Mouse (Mus musculus) liver, postnatal 0 days (tissue): ENCODE results near the gene Cidec. TPM values are rescaled to one million over a fixed set of nuclear protein-coding genes. Genes with fewer than 3 reads are reported as not detected.
A peak's percentile ranks its signal among the peaks of the same experiment; 100 is the strongest.

Source experiments
- ATAC-seq: fragments of 200-750 bp; cut with Nextera tagmentation; 2 replicates; pipeline ENCODE4 v1.8.0; 2017; ENCODE audit warnings: mild to moderate bottlenecking, moderate library complexity
- DNase-seq: peaks from one replicate; pipeline ENCODE4 v3.0.0-alpha.2; 2016
- H3K27ac ChIP-seq: fragments of 300-500 bp; sonication (generic); 2 replicates; pipeline ENCODE4 v1.5.1; 2014; ENCODE audit warnings: antibody characterized with exemption, moderate library complexity, mild to moderate bottlenecking, low read depth
- H3K27me3 ChIP-seq: fragments of 300-500 bp; sonication (generic); 2 replicates; pipeline ENCODE4 v1.6.1; 2014; ENCODE audit warnings: low read length, control low read depth, mixed read lengths; ENCODE audit not compliant: insufficient read depth
- H3K36me3 ChIP-seq: fragments of 300-500 bp; sonication (generic); replicated peaks from 2 replicates; pipeline ENCODE4 v1.6.1; 2014; ENCODE audit warnings: mild to moderate bottlenecking, control low read depth, low read length, moderate library complexity, mixed read lengths; ENCODE audit not compliant: insufficient read depth
- H3K4me1 ChIP-seq: fragments of 300-500 bp; sonication (generic); 2 replicates; pipeline ENCODE4 v1.6.1; 2014; ENCODE audit warnings: antibody characterized with exemption, mild to moderate bottlenecking, control low read depth; ENCODE audit not compliant: insufficient read depth
- H3K4me2 ChIP-seq: fragments of 300-500 bp; sonication (generic); 2 replicates; pipeline ENCODE4 v1.6.1; 2014; ENCODE audit warnings: low read depth, mild to moderate bottlenecking, low read length, moderate library complexity, mixed read lengths
- H3K4me3 ChIP-seq: fragments of 300-500 bp; sonication (generic); 2 replicates; pipeline ENCODE4 v1.5.1; 2014; ENCODE audit warnings: low read depth, low read length
- H3K9ac ChIP-seq: fragments of 300-500 bp; sonication (generic); replicated peaks from 2 replicates; pipeline ENCODE4 v1.6.1; 2014; ENCODE audit warnings: mild to moderate bottlenecking, moderate library complexity
- H3K9me3 ChIP-seq: fragments of 300-500 bp; sonication (generic); 2 replicates; pipeline ENCODE4 v1.6.1; 2016; ENCODE audit warnings: mild to moderate bottlenecking, control low read depth, low read length, mixed read lengths
- CTCF ChIP-seq: sonication (generic); IDR thresholded peaks from 2 replicates; pipeline ENCODE4 v1.5.1; 2016; ENCODE audit warnings: antibody characterized with exemption, low read depth
- EP300 ChIP-seq: IDR thresholded peaks from 2 replicates; pipeline ENCODE4 v1.6.1; 2016; ENCODE audit warnings: antibody characterized with exemption, low read depth, mild to moderate bottlenecking
- WGBS: fragments of 180-500 bp; shearing (Covaris S2); extraction: QIAGEN DNeasy Blood & Tissue Kit; methylation state at CpG from one replicate; pipeline ENCODE4 v1.1.7; 2014; ENCODE audit not compliant: insufficient replicate concordance; 5-methylcytosine and 5-hydroxymethylcytosine counted together
- polyA plus RNA-seq: library from polyadenylated mRNA; unstranded; fragments of >200 nt; fragmentation: Nextera tagmentation; extraction: Ambion mirVana; gene quantifications from 2 replicates; pipeline ENCODE4 v1.2.1, GENCODE M21; 2015

Cidec gene
- polyA plus RNA-seq, 1 experiment from 2014 or later, result 5.9 TPM

DNA sequence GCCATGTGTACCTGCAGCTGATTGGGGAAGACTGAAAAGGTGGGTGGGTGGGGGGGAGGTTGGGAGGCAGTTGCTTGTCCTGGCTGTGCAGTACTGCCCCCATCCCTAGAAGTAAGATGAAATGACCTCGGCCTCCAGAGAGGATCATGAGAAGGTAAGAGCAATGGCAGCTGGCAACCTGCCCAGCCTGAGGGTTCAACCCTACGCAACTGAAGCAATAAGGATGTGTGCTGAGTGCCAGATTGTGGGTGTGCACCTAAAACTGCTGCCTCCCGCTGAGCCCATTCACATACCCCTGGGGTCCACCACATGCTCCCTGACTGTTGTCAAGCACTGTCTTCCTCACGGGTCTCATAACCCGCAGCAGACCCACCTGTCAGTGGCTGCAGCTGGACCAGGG lies 19.1 kb downstream of the Cidec start:
- ATAC-seq, result no peak
- Histone ChIP-seq H3K4me1 (peaks cover 16% of the 10 kb centered on the region), H3K27me3 (no peaks in the 10 kb centered on the region), H3K9me3 (no peaks in the 10 kb centered on the region), H3K9ac (no peak overlapping the region), H3K4me2 (no peak overlapping the region), H3K36me3 (peaks cover 11% of the 10 kb centered on the region; the same call in 1 of the 2 replicates), H3K27ac (no peak overlapping the region), H3K4me3 (no peak overlapping the region)
- DNase-seq, result peak; percentile 31
- no peak for TF ChIP-seq CTCF
- TF ChIP-seq EP300, result no peak
- WGBS, result 63% methylated on average over 5 of the region's 5 CpGs

GRCm38 (mm10) chr6:113410001-113410400 lies 25.6 kb downstream of the Cidec start:
- DNase-seq (no peak), ATAC-seq (no peak)
- H3K36me3 ChIP-seq, result peaks cover 3% of the 10 kb centered on the region
- no peaks in the 10 kb centered on the region for H3K4me1 ChIP-seq
- no peak overlapping the region for H3K27ac ChIP-seq
- no peak overlapping the region for H3K4me3 ChIP-seq
- no peak overlapping the region for H3K4me2 ChIP-seq
- H3K9ac ChIP-seq, result no peak overlapping the region
- no peaks in the 10 kb centered on the region for H3K27me3 ChIP-seq
- TF ChIP-seq CTCF, result no peak
- no peak for TF ChIP-seq EP300
- no peaks in the 10 kb centered on the region for H3K9me3 ChIP-seq
- 77% methylated on average over 1 of the region's 1 CpGs for WGBS

DNA sequence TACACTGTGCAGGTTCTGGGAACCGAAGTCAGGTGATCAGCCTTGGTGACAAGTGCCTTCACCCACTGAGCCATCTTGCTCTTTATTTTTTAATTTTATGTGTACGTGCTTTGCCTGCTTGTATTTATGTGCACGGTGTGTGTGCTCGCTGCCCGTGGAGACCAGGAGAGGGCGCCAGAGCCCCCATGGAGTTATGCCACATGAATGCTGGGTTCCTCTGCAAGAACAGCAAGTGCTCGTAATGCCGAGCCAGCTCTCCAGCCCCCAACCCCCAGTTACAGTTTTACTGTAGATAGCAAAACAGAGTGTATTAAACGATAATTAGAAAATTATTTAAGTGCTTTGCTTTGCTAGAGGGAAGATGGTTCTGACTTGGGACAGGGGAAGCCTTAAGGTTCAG lies 28.9 kb downstream of the Cidec start:
- peaks cover 3% of the 10 kb centered on the region; the same call in 1 of the 2 replicates for H3K36me3 ChIP-seq
- H3K4me1 ChIP-seq, result no peaks in the 10 kb centered on the region
- no peak overlapping the region for H3K9ac ChIP-seq
- no peak for DNase-seq
- H3K4me2 ChIP-seq, result no peak overlapping the region
- no peak for ATAC-seq
- H3K27me3 ChIP-seq, result no peaks in the 10 kb centered on the region
- TF ChIP-seq CTCF (peak; percentile 47), EP300 (no peak)
- no peak overlapping the region for H3K27ac ChIP-seq
- no peak overlapping the region for H3K4me3 ChIP-seq
- H3K9me3 ChIP-seq, result no peaks in the 10 kb centered on the region
- WGBS, result 82% methylated on average over 9 of the region's 9 CpGs

GRCm38 (mm10) chr6:113405483-113405882 lies 30.1 kb downstream of the Cidec start:
- WGBS, result 79% methylated on average over 6 of the region's 6 CpGs
- Histone ChIP-seq H3K36me3 (peaks cover 3% of the 10 kb centered on the region; the same call in 1 of the 2 replicates), H3K9ac (no peak overlapping the region), H3K27ac (no peak overlapping the region), H3K4me3 (no peak overlapping the region), H3K4me1 (no peaks in the 10 kb centered on the region), H3K27me3 (no peaks in the 10 kb centered on the region), H3K4me2 (no peak overlapping the region), H3K9me3 (no peaks in the 10 kb centered on the region)
- DNase-seq (no peak), ATAC-seq (no peak)
- no peak for TF ChIP-seq EP300
- TF ChIP-seq CTCF, result no peak

DNA sequence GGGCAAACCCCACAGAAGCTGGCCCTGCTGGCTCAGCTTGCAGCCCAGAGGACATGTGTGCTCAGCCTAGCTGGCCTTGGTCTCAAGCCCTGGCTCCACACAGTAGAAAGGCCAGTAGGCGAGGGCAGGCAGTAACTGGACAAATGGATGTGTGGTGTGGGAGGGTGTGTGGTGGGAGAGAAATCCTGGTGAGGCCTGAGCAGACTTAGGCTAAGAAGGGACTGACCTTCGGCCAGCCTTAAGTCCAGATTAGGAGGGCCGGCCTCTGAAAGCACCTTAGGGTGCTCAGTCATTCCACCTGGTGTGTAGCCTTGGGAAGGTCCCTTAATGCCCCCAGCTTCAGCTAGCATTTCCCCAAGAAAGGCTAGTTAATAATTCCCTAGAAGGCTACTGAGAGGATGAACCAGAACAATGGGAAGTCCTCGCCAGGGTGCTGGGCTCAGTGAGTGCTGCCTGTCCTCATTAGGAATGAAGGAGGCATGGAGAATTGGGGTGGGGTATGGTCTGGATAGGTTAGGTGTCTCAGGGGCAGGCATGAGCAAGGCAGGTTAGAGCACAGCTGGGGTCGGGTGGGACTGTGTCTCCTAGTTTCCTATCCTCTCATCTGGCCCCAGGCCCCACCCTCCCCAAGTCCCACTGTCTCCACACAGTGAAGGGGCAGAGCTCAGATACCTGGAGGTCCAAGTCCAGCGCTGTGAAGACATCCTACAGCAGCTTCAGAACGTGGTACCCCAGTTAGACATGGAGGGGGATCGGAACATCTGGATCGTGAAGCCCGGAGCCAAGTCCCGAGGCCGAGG lies 30.7 kb downstream of the Cidec start:
- no peak for TF ChIP-seq EP300
- no peak for TF ChIP-seq CTCF
- DNase-seq, result no peak
- 71% methylated on average over 12 of the region's 12 CpGs for WGBS
- H3K27me3 ChIP-seq, result no peaks in the 10 kb centered on the region
- H3K36me3 ChIP-seq, result peaks cover 3% of the 10 kb centered on the region; the same call in 1 of the 2 replicates
- no peaks in the 10 kb centered on the region for H3K4me1 ChIP-seq
- H3K4me2 ChIP-seq, result no peak overlapping the region
- no peak overlapping the region for H3K4me3 ChIP-seq
- H3K9me3 ChIP-seq, result no peaks in the 10 kb centered on the region
- no peak for ATAC-seq
- H3K9ac ChIP-seq, result no peak overlapping the region
- H3K27ac ChIP-seq, result no peak overlapping the region

DNA sequence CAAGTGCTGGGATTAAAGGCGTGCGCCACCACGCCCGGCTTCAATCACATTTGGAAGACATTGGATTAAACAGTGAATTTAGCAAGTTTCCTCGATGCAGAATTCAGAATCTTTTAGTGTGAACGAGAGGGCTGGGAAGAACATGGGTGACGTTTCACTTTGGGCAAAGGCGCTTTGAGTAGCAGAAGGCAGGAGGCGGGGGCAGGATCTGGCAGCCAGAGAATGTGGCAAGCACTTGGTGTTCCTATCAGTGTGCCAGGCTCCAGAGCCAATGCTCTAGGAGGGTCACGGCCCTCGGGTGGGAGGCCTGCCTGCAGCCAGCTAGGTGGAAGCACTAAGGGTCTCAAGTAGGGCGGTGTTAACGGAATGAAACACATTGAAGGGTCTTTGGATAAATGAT lies 33.5 kb downstream of the Cidec start:
- Histone ChIP-seq H3K4me1 (no peaks in the 10 kb centered on the region), H3K9me3 (no peaks in the 10 kb centered on the region), H3K36me3 (0 out of 2 replicates have a peak, but pooled peaks cover 3% of the 10 kb centered on the region), H3K4me3 (no peak overlapping the region), H3K4me2 (no peak overlapping the region), H3K27ac (no peak overlapping the region), H3K9ac (no peak overlapping the region), H3K27me3 (no peaks in the 10 kb centered on the region)
- WGBS, result 88% methylated on average over 13 of the region's 13 CpGs
- DNase-seq (no peak), ATAC-seq (no peak)
- TF ChIP-seq EP300 (no peak), CTCF (no peak)
